Mouse (Mus musculus) forebrain, embryonic 16.5 days (tissue): ENCODE data around the gene Gm20388. TPM values are rescaled to one million over a fixed set of nuclear protein-coding genes. Genes with fewer than 3 reads are reported as not detected.
"Not testable (repeated sequence)": the region's sequence is repeated elsewhere in the genome, so short reads cannot be mapped to it uniquely, and the experiment has no call there.

ENCODE experiments used
- ATAC-seq: fragments of 200-750 bp; cut with Nextera tagmentation; 2 replicates; pipeline ENCODE4 v1.8.0; 2017; ENCODE audit warnings: mild to moderate bottlenecking, moderate library complexity
- H3K27ac ChIP-seq: fragments of 300-500 bp; sonication (generic); 2 replicates; pipeline ENCODE4 v1.5.1; 2014; ENCODE audit warnings: low read length, control low read depth
- H3K27me3 ChIP-seq: fragments of 300-500 bp; sonication (generic); replicated peaks from 2 replicates; pipeline ENCODE4 v1.6.1; 2014; ENCODE audit warnings: low read length; ENCODE audit not compliant: control insufficient read depth, insufficient read depth
- H3K36me3 ChIP-seq: fragments of 300-500 bp; sonication (generic); 2 replicates; pipeline ENCODE4 v1.6.1; 2014; ENCODE audit not compliant: control insufficient read depth, insufficient read depth
- H3K4me1 ChIP-seq: fragments of 300-500 bp; sonication (generic); replicated peaks from 2 replicates; pipeline ENCODE4 v1.6.1; 2014; ENCODE audit warnings: low read length; ENCODE audit not compliant: control insufficient read depth, insufficient read depth
- H3K4me2 ChIP-seq: fragments of 300-500 bp; sonication (generic); 2 replicates; pipeline ENCODE4 v1.6.1; 2014; ENCODE audit warnings: mild to moderate bottlenecking, low read length, control low read depth
- H3K4me3 ChIP-seq: fragments of 300-500 bp; sonication (generic); replicated peaks from 2 replicates; pipeline ENCODE4 v1.5.1; 2014; ENCODE audit warnings: mild to moderate bottlenecking, low read length, control low read depth
- H3K9ac ChIP-seq: fragments of 300-500 bp; sonication (generic); replicated peaks from 2 replicates; pipeline ENCODE4 v1.6.1; 2014; ENCODE audit warnings: low read depth, low read length, control low read depth
- H3K9me3 ChIP-seq: fragments of 300-500 bp; sonication (generic); 2 replicates; pipeline ENCODE4 v1.6.1; 2016; ENCODE audit warnings: low read length; ENCODE audit not compliant: control insufficient read depth
- WGBS: fragments of 180-500 bp; shearing (Covaris S2); extraction: QIAGEN DNeasy Blood & Tissue Kit; methylation state at CpG from one replicate; pipeline ENCODE4 v1.1.7; 2014; 5-methylcytosine and 5-hydroxymethylcytosine counted together
- polyA plus RNA-seq: library from polyadenylated mRNA; unstranded; fragments of >200 nt; fragmentation: Nextera tagmentation; extraction: Ambion mirVana; gene quantifications from 2 replicates; pipeline ENCODE4 v1.2.1, GENCODE M21; 2015

Gene Gm20388
- polyA plus RNA-seq, 1 experiment from 2014 or later, result 4.7 TPM

GRCm38 (mm10) chr8:123536242-123536989 lies 3625.8 kb downstream of the Gm20388 start:
- no peaks in the 10 kb centered on the region for H3K4me1 ChIP-seq
- no peak for ATAC-seq
- H3K4me3 ChIP-seq, result no peak overlapping the region
- H3K36me3 ChIP-seq, result peaks cover 27% of the 10 kb centered on the region
- no peaks in the 10 kb centered on the region for H3K27me3 ChIP-seq
- no peak overlapping the region for H3K9ac ChIP-seq
- H3K4me2 ChIP-seq, result no peak overlapping the region
- 89% methylated on average over 9 of the region's 9 CpGs for WGBS
- no peaks in the 10 kb centered on the region for H3K9me3 ChIP-seq
- H3K27ac ChIP-seq, result no peak overlapping the region

- no peak overlapping the region for H3K9ac ChIP-seq
- H3K4me1 ChIP-seq, result no peaks in the 10 kb centered on the region
- H3K4me3 ChIP-seq, result no peak overlapping the region
- no peak overlapping the region for H3K4me2 ChIP-seq
- H3K27ac ChIP-seq, result no peak overlapping the region
- WGBS, result 36% methylated on average over 9 of the region's 10 CpGs
- H3K27me3 ChIP-seq, result no peaks in the 10 kb centered on the region
- no peak for ATAC-seq
- H3K36me3 ChIP-seq, result peaks cover 22% of the 10 kb centered on the region
- H3K9me3 ChIP-seq, result no peaks in the 10 kb centered on the region
Observed at GRCm38 (mm10) chr8:123536990-123537380, 3626.3 kb downstream of the Gm20388 start.

- not testable (repeated sequence) for H3K27me3 ChIP-seq, H3K9me3 ChIP-seq, H3K4me2 ChIP-seq, H3K4me3 ChIP-seq, H3K27ac ChIP-seq, H3K4me1 ChIP-seq, ATAC-seq, H3K9ac ChIP-seq
- 77% methylated on average over 4 of the region's 14 CpGs for WGBS
- peaks cover 16% of the 10 kb centered on the region for H3K36me3 ChIP-seq
Observed at GRCm38 (mm10) chr8:123537641-123538040, 3627.0 kb downstream of the Gm20388 start.

GRCm38 (mm10) chr8:123564221-123564620 lies 3653.6 kb downstream of the Gm20388 start:
- not testable (repeated sequence) for H3K4me3 ChIP-seq, ATAC-seq, H3K4me2 ChIP-seq, H3K36me3 ChIP-seq, H3K9me3 ChIP-seq, H3K9ac ChIP-seq, H3K4me1 ChIP-seq, H3K27ac ChIP-seq, H3K27me3 ChIP-seq
- no CpG with 5 or more reads among the region's 45 CpGs for WGBS

GRCm38 (mm10) chr8:123575386-123575785 lies 3664.7 kb downstream of the Gm20388 start:
- not testable (repeated sequence) for H3K9me3 ChIP-seq, H3K4me1 ChIP-seq, H3K9ac ChIP-seq, H3K27me3 ChIP-seq, H3K27ac ChIP-seq, H3K4me2 ChIP-seq, H3K4me3 ChIP-seq, H3K36me3 ChIP-seq, ATAC-seq
- WGBS, result 70% methylated on average over 1 of the region's 10 CpGs

- H3K27me3 ChIP-seq, H3K4me2 ChIP-seq, ATAC-seq, H3K9ac ChIP-seq, H3K36me3 ChIP-seq, H3K4me3 ChIP-seq, H3K4me1 ChIP-seq, H3K9me3 ChIP-seq, H3K27ac ChIP-seq: not testable (repeated sequence)
- WGBS, result 82% methylated on average over 12 of the region's 19 CpGs
Observed at GRCm38 (mm10) chr8:123600666-123601172, 3690.1 kb downstream of the Gm20388 start.

GRCm38 (mm10) chr8:123601457-123601856 lies 3690.8 kb downstream of the Gm20388 start:
- H3K4me3 ChIP-seq, H3K4me1 ChIP-seq, H3K36me3 ChIP-seq, H3K27ac ChIP-seq, H3K9ac ChIP-seq, ATAC-seq, H3K4me2 ChIP-seq, H3K9me3 ChIP-seq, H3K27me3 ChIP-seq: not testable (repeated sequence)
- no CpG with 5 or more reads among the region's 40 CpGs for WGBS

GRCm38 (mm10) chr8:123612652-123613051 lies 3702.0 kb downstream of the Gm20388 start:
- WGBS, result 40% methylated on average over 1 of the region's 5 CpGs
- not testable (repeated sequence) for H3K27me3 ChIP-seq, H3K4me2 ChIP-seq, H3K9me3 ChIP-seq, H3K9ac ChIP-seq, H3K27ac ChIP-seq, H3K4me1 ChIP-seq, ATAC-seq, H3K4me3 ChIP-seq, H3K36me3 ChIP-seq

GRCm38 (mm10) chr8:123623523-123623922 lies 3712.9 kb downstream of the Gm20388 start:
- WGBS, result no CpG with 5 or more reads among the region's 39 CpGs

More at GRCm38 (mm10) chr8:123623523-123623922, 3712.9 kb downstream of the Gm20388 start:
- not testable (repeated sequence) for H3K4me1 ChIP-seq, H3K4me3 ChIP-seq, ATAC-seq, H3K27ac ChIP-seq, H3K4me2 ChIP-seq, H3K36me3 ChIP-seq, H3K9me3 ChIP-seq, H3K9ac ChIP-seq
- H3K27me3 ChIP-seq, result peaks cover 10% of the 10 kb centered on the region
